Mouse (Mus musculus) hindbrain, postnatal 0 days (tissue): ENCODE results near the gene Grasp. TPM values are rescaled to one million over a fixed set of nuclear protein-coding genes. Genes with fewer than 3 reads are reported as not detected.

Source experiments
- ATAC-seq: fragments of 200-750 bp; cut with Nextera tagmentation; 2 replicates; pipeline ENCODE4 v1.8.0; 2017; ENCODE audit warnings: mild to moderate bottlenecking, moderate TSS enrichment, moderate library complexity
- DNase-seq: peaks from one replicate; pipeline ENCODE4 v3.0.0-alpha.2; 2015; ENCODE audit warnings: low spot score
- H3K27ac ChIP-seq: fragments of 300-500 bp; sonication (generic); 2 replicates; pipeline ENCODE4 v1.5.1; 2014; ENCODE audit warnings: mild to moderate bottlenecking
- H3K27me3 ChIP-seq: fragments of 300-500 bp; sonication (generic); 2 replicates; pipeline ENCODE4 v1.6.1; 2014; ENCODE audit warnings: low read length, mixed read lengths; ENCODE audit not compliant: insufficient read depth
- H3K36me3 ChIP-seq: fragments of 300-500 bp; sonication (generic); 2 replicates; pipeline ENCODE4 v1.6.1; 2014; ENCODE audit warnings: low read length, mixed read lengths; ENCODE audit not compliant: insufficient read depth
- H3K4me1 ChIP-seq: fragments of 300-500 bp; sonication (generic); 2 replicates; pipeline ENCODE4 v1.6.1; 2014; ENCODE audit warnings: antibody characterized with exemption, low read length, mixed read lengths; ENCODE audit not compliant: insufficient read depth
- H3K4me2 ChIP-seq: fragments of 300-500 bp; sonication (generic); 2 replicates; pipeline ENCODE4 v1.6.1; 2014; ENCODE audit warnings: low read depth, mild to moderate bottlenecking, low read length, moderate library complexity, mixed read lengths
- H3K4me3 ChIP-seq: fragments of 300-500 bp; sonication (generic); 2 replicates; pipeline ENCODE4 v1.5.1; 2014; ENCODE audit warnings: low read length
- H3K9ac ChIP-seq: fragments of 300-500 bp; sonication (generic); replicated peaks from 2 replicates; pipeline ENCODE4 v1.6.1; 2014; ENCODE audit warnings: mild to moderate bottlenecking, low read length, moderate library complexity, mixed read lengths
- H3K9me3 ChIP-seq: fragments of 300-500 bp; sonication (generic); 2 replicates; pipeline ENCODE4 v1.6.1; 2016; ENCODE audit warnings: low read length, mixed read lengths
- CTCF ChIP-seq: IDR thresholded peaks from 2 replicates; pipeline ENCODE4 v1.5.1; 2016; ENCODE audit warnings: antibody characterized with exemption, control low read depth, low read depth
- WGBS: fragments of 180-500 bp; shearing (Covaris S2); extraction: QIAGEN DNeasy Blood & Tissue Kit; methylation state at CpG from one replicate; pipeline ENCODE4 v1.1.7; 2014; 5-methylcytosine and 5-hydroxymethylcytosine counted together
- polyA plus RNA-seq: library from polyadenylated mRNA; unstranded; fragments of >200 nt; fragmentation: Nextera tagmentation; extraction: Ambion mirVana; gene quantifications from 2 replicates; pipeline ENCODE4 v1.2.1, GENCODE M21; 2015
- total RNA-seq: library from RNA; depleted of rRNA; stranded (reverse); fragments of >200 nt; gene quantifications from 2 replicates; pipeline ENCODE4 v1.2.3, GENCODE M21; 2014

Gene Grasp
- total and polyA plus RNA-seq, 2 experiments from 2014 or later: 1.5 to 8.7 TPM

DNA sequence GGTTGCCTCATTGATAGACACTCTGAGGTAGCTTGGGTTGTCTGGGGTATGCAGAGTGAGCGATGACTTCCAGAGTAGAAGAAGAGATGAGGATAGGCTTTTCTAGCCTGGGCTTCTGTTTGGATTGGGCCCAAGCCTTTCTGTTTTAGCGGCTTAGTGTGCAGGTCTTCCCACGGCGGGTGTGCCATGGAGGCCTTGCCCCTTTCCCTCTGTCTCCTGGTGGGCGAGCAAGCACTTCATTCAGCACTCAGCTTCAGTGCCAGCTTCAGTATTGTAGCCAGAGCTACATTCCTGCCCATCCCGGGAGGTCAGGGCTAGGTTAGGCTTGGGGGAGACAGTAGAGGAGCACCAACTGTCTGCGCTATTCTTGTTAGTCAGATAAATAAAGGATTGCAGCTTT lies 31.3 kb upstream of the Grasp start:
- WGBS: 74% methylated on average over 7 of the region's 7 CpGs
- Histone ChIP-seq H3K9ac (no peak overlapping the region; the same call in 1 of the 2 replicates), H3K9me3 (no peaks in the 10 kb centered on the region), H3K27ac (no peak overlapping the region), H3K4me2 (no peak overlapping the region), H3K4me1 (0 out of 2 replicates have a peak, but pooled peaks cover 10% of the 10 kb centered on the region), H3K36me3 (peaks cover 32% of the 10 kb centered on the region), H3K27me3 (no peaks in the 10 kb centered on the region), H3K4me3 (no peak overlapping the region)
- DNase-seq: no peak
- no peak for ATAC-seq
- no peak for TF ChIP-seq CTCF

- Histone ChIP-seq H3K36me3 (peaks cover 33% of the 10 kb centered on the region), H3K27ac (no peak overlapping the region), H3K4me3 (no peak overlapping the region), H3K4me1 (0 out of 2 replicates have a peak, but pooled peaks cover 10% of the 10 kb centered on the region), H3K4me2 (no peak overlapping the region), H3K9me3 (no peaks in the 10 kb centered on the region), H3K27me3 (no peaks in the 10 kb centered on the region), H3K9ac (no peak overlapping the region)
- TF ChIP-seq CTCF: no peak
- ATAC-seq (no peak), DNase-seq (no peak)
- 93% methylated on average over 6 of the region's 6 CpGs for WGBS
Observed at GRCm38 (mm10) chr15:101193971-101194370, 30.0 kb upstream of the Grasp start.

- Histone ChIP-seq H3K27ac (no peak overlapping the region), H3K9ac (no peak overlapping the region), H3K36me3 (peaks cover 42% of the 10 kb centered on the region), H3K9me3 (no peaks in the 10 kb centered on the region), H3K4me1 (0 out of 2 replicates have a peak, but pooled peaks cover 10% of the 10 kb centered on the region), H3K4me3 (no peak overlapping the region), H3K27me3 (no peaks in the 10 kb centered on the region), H3K4me2 (no peak overlapping the region)
- ATAC-seq (no peak), DNase-seq (no peak)
- 94% methylated on average over 16 of the region's 16 CpGs for WGBS
- TF ChIP-seq CTCF: no peak
Observed at GRCm38 (mm10) chr15:101194951-101195823, 28.8 kb upstream of the Grasp start.

- TF ChIP-seq CTCF: no peak
- Histone ChIP-seq H3K27me3 (no peaks in the 10 kb centered on the region), H3K36me3 (peaks cover 52% of the 10 kb centered on the region), H3K4me1 (0 out of 2 replicates have a peak, but pooled peaks cover 8% of the 10 kb centered on the region), H3K4me2 (no peak overlapping the region), H3K4me3 (no peak overlapping the region), H3K9me3 (no peaks in the 10 kb centered on the region), H3K27ac (no peak overlapping the region), H3K9ac (no peak overlapping the region)
- ATAC-seq (no peak), DNase-seq (no peak)
- WGBS: 92% methylated on average over 8 of the region's 8 CpGs
Observed at GRCm38 (mm10) chr15:101196079-101196795, 27.8 kb upstream of the Grasp start.

GRCm38 (mm10) chr15:101196961-101197360 lies 27.0 kb upstream of the Grasp start:
- Histone ChIP-seq H3K27me3 (no peaks in the 10 kb centered on the region), H3K9me3 (no peaks in the 10 kb centered on the region), H3K4me1 (0 out of 2 replicates have a peak, but pooled peaks cover 1% of the 10 kb centered on the region), H3K36me3 (peaks cover 59% of the 10 kb centered on the region), H3K4me2 (no peak overlapping the region), H3K9ac (no peak overlapping the region), H3K27ac (no peak overlapping the region), H3K4me3 (no peak overlapping the region)
- DNase-seq: no peak
- no peak for ATAC-seq
- no peak for TF ChIP-seq CTCF

DNA sequence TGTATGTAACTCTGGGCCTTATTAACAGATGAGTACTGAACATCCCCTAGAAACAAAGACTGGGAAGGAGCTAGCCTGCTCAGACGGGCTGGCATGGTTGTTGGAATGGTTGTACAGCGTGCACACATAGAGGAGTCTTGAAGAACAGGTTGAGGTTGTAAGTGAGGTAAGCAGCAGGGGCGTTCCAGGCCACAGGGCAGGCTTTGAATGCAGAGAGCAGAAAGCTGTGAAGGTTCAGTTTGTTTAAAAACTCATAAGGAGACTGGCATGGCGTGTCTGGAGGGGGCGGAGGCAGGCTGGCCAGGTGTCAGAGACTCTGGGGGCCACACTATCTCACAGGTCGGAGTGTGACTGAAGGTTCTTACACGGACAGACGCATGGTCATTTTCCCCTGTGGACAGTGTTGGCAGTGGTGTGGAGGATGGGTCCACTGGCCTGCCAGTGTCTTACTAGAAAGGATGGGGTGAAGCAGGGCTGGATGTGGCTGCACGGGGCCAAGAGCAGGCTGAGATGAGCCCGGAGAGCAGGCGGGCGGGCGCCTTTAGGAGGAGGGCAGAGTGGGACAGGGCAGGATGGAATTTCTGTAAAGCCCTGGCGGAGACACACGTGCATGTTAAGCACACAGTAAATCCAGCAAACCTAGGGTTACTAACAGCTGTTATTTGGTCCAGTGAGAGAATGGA lies 26.4 kb upstream of the Grasp start:
- Histone ChIP-seq H3K9ac (no peak overlapping the region), H3K4me3 (no peak overlapping the region), H3K4me1 (no peaks in the 10 kb centered on the region), H3K36me3 (peaks cover 66% of the 10 kb centered on the region), H3K27me3 (no peaks in the 10 kb centered on the region), H3K27ac (peak overlapping the region; percentile 20; the same call in 1 of the 2 replicates), H3K4me2 (no peak overlapping the region), H3K9me3 (no peaks in the 10 kb centered on the region)
- peak; percentile 8; the same call in 1 of the 2 replicates for ATAC-seq
- DNase-seq: no peak
- no peak for TF ChIP-seq CTCF
- 86% methylated on average over 15 of the region's 15 CpGs for WGBS
